Mouse (Mus musculus): ENCODE results near the gene 4930596D02Rik.

Gene 4930596D02Rik

DNA sequence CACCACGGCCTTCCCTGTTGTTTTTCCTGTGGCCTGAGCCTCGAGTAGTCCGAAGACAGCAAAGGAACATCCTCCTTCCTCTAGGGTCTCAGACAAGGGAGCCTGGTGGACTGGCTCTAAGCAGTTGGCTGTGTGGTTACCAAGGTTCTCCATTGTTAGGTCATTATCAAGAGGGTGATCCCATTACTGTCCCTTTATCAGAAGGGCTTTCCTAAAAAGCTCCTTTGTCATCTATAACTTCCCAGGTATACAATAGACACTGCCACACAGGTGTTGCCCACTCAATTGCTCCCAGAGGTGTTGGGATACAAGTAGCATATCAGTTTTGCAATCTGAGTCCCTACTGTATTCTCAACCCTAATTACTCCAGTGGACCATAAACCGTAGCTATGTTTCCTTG lies at the start of gene 4930596D02Rik:
Gene 4930596D02Rik (minus strand): TSS at position 101 of the 400 bp plus-strand sequence.
- no peak for TF ChIP-seq GATA4 (IDR thresholded peaks at IDR 0.05; ENCODE audit: insufficient replicate concordance, low read length)

DNA sequence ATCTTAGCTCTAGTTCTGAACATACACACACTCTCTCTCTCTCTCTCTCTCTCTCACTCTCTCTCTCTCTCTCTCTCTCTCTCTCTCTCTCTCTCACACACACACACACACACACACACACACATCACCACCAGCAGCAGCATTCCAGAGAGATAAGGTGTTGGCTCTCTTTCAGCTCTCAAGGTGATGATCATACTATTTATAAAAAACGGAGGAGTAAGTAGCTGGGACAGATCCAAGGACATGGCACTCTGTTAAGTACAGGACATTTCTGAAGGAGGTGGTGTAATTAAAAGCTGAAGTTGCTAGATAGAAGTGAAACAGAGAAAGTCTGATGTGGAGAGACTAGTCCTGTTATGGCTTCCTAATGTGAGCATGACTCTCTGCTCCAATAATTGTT lies 41.5 kb upstream of the 4930596D02Rik start:
- TF ChIP-seq GATA4 (IDR thresholded peaks at IDR 0.05; ENCODE audit: insufficient replicate concordance, low read length) = no peak

DNA sequence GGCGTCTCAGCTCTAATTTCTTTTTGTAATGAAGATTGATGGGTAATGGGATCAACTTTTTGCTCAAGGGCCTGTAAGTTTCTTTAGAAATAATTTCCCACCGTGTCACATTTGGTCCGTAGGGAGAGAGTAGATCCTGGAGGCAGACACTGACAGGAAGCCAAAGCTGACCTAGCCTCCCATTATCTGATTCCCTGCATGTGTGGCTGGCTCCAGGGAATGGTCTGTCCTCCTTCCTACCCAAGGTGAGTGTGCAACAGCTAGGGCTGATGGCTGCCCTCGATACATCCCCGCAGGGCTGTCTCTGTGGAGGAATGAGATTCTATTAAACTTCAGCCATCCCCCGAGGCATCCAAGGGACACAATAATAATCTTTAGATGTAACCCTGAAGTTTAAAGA lies 33.5 kb upstream of the 4930596D02Rik start:
- no peak for TF ChIP-seq GATA4 (IDR thresholded peaks at IDR 0.05; ENCODE audit: insufficient replicate concordance, low read length)

DNA sequence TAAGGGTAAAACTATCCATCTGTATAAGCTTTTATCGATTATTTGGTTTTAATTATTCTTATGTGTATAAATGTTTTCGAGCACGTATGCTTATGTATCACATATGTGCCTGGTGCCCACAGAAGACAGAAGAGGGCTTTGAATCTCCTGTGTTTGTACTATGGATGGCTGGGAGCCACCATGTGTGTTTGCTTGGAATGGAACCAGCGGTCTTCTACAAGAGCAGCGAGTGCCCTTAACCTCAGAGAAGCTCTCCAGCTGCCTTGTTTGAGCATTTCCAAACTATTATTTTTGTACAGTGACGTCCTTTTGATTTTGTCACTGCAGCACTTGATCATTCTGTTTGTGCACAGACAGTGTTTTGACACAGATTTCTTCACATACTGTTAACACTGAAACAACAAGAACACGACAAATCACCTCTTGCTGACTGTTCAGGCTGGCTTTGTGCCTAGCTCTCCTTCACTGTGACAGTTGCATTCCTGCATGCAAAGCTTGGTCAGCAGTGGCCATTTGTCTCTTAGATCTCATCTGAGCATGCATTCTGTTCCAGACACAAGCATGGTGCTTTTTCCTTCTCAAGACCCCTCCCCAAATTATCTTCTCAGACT lies 30.4 kb upstream of the 4930596D02Rik start:
- TF ChIP-seq GATA4 (IDR thresholded peaks at IDR 0.05; ENCODE audit: insufficient replicate concordance, low read length) = no peak

DNA sequence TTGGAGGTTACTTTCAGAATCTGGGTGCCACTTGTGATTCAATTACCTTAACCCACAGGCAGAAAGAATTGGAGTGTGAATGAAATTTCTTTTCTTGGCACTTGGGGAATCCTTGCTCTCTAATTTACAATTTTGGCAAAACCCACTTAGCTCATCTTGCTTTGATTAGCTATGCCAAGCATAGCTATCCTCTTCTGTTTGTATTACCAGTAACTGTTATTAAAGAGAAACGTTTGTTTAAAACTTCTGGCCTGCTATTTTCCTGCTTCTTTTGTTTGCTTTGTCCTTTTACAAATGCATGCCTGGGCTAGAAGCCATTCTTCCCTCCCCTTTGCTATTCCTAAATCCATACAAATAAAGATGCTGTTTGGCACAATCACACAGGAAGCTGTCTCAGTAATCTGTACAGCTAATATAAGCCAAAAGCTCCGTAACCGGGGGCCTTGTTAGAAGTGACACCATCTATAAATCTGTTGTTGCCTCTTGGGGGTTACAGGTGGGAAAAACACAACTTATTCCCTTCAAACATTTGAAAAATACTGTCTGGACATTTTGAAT lies 19.0 kb downstream of the 4930596D02Rik start:
- no peak for TF ChIP-seq GATA4 (IDR thresholded peaks at IDR 0.05; ENCODE audit: insufficient replicate concordance, low read length)

DNA sequence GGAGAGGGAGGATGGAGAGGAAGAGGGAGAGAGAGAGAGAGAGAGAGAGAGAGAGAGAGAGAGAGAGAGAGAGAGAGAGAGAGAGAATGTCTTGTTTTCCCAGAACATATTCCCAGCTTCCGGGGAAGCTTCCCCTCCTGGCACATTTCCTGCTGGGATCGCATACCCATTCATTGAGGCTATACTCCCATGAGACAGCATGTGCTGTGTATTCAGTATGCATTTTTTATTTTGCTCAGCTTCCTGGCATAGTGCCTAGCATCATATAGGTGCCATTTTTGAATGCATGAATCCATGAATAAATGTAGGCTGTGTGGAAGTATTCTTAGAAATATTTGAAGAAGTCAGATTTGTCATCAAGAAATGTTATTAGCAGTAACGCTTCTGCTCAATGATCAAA lies 31.7 kb downstream of the 4930596D02Rik start:
- no peak for TF ChIP-seq GATA4 (IDR thresholded peaks at IDR 0.05; ENCODE audit: insufficient replicate concordance, low read length)

DNA sequence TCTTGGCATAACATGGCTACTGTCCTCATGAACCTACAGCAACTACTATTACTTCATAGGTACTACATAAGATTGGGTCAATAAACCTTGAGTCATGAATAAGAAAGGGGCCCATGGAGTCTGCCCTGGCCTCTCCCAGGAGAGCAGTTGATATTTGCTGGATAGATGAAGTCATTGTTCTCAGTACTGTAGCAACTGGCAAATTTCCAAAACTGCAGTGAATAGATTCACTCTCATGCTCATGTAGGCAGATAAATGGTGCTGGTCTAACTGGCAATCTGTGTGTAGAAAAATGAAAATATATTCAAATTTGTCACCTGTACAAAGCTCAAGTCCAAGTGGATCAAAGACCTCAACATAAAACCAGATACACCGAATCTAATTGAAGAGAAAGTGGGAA lies 38.5 kb downstream of the 4930596D02Rik start:
- TF ChIP-seq GATA4 (IDR thresholded peaks at IDR 0.05; ENCODE audit: insufficient replicate concordance, low read length) = no peak

Data from liver, adult (tissue).